In the genomic region with DNA sequence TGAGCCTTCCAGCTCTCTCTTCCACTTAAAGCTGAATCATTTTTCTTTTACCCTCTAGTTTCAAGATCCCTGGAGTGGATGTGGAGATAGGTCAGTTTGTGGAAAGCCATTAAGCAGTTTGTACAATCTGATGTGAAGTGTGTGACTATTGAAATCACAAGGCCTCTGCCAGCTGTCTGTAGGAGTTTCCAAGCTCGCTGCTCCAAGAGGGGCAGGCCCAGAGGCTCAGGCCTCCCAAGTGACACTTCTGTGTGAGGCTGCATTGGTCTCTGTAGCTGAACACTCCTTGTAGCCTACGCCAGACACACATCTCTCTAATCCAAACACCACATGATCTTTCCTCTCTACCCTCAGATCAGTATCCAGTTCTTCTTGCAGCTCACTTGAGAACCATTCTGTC, we compare ENCODE assay signal across 10 mouse cellular contexts.
"Had no signal": no experiment of that assay in that cellular context is flagged by ENCODE, and none has a peak within 500 bp of the region (broad histone marks: within the 10 kb centered on the region; RNA-seq: fewer than 3 reads in every experiment).

No protein-coding gene starts in this region.

- H3K4me1 ChIP-seq: liver, embryonic 12.5 days; neural tube, embryonic 13.5 days had no signal

- H3K4me2 ChIP-seq: limb, embryonic 15.5 days; liver, embryonic 12.5 days; neural tube, embryonic 13.5 days had no signal

- H3K27ac ChIP-seq: left cerebral cortex, adult 2 months; limb, embryonic 15.5 days; liver, embryonic 12.5 days; neural tube, embryonic 13.5 days had no signal

- DNase-seq: kidney, adult 2 months; kidney, postnatal 25 days; retina, postnatal 1 day; thymus, postnatal 36 days had no signal

- H3K4me3 ChIP-seq: left cerebral cortex, adult 2 months; limb, embryonic 15.5 days; liver, embryonic 12.5 days; neural tube, embryonic 13.5 days had no signal

- H3K36me3 ChIP-seq: limb, embryonic 15.5 days; liver, embryonic 12.5 days; neural tube, embryonic 13.5 days had no signal

- H3K9ac ChIP-seq: limb, embryonic 15.5 days; liver, embryonic 12.5 days; neural tube, embryonic 13.5 days had no signal

- ATAC-seq: intestine, embryonic 16.5 days; liver, embryonic 12.5 days; midbrain, embryonic 16.5 days had no signal

- H3K9me3 ChIP-seq: limb, embryonic 15.5 days; liver, embryonic 12.5 days; neural tube, embryonic 13.5 days had no signal

- H3K27me3 ChIP-seq: limb, embryonic 15.5 days; liver, embryonic 12.5 days had no signal
